Mouse (Mus musculus): Measurements from ENCODE around the gene Lcorl. TPM values are rescaled to one million over a fixed set of nuclear protein-coding genes. Genes with fewer than 3 reads are reported as not detected.

Lcorl gene
- total RNA-seq (2014; fragmentation: Nextera tagmentation) (17.4 and 28.8 TPM in 2 replicates), total RNA-seq (2017) (21.3 and 26.9 TPM in 2 replicates)

- peak; percentile 97 for ATAC-seq (replicated peaks; ENCODE audit: low FRiP score, low TSS enrichment, poor library complexity, severe bottlenecking)
Measured at GRCm38 (mm10) chr5:45857254-45858011, at the start of gene Lcorl. Lcorl (minus strand) TSS chr5:45857615.

- ATAC-seq (replicated peaks; ENCODE audit: low FRiP score, low TSS enrichment, poor library complexity, severe bottlenecking) = no peak
Measured at GRCm38 (mm10) chr5:45904683-45905082, 47.3 kb upstream of the Lcorl start.

GRCm38 (mm10) chr5:45903246-45903645, 45.8 kb upstream of the Lcorl start:
- no peak for ATAC-seq (replicated peaks; ENCODE audit: low FRiP score, low TSS enrichment, poor library complexity, severe bottlenecking)

GRCm38 (mm10) chr5:45895362-45895761, 37.9 kb upstream of the Lcorl start:
- ATAC-seq (replicated peaks; ENCODE audit: low FRiP score, low TSS enrichment, poor library complexity, severe bottlenecking) = no peak

- ATAC-seq (replicated peaks; ENCODE audit: low FRiP score, low TSS enrichment, poor library complexity, severe bottlenecking) = no peak
Measured at GRCm38 (mm10) chr5:45893696-45894095, 36.3 kb upstream of the Lcorl start.

GRCm38 (mm10) chr5:45876328-45876727, 18.9 kb upstream of the Lcorl start:
- no peak for ATAC-seq (replicated peaks; ENCODE audit: low FRiP score, low TSS enrichment, poor library complexity, severe bottlenecking)

- ATAC-seq (replicated peaks; ENCODE audit: low FRiP score, low TSS enrichment, poor library complexity, severe bottlenecking) = no peak
Measured at GRCm38 (mm10) chr5:45875472-45875871, 18.1 kb upstream of the Lcorl start.

GRCm38 (mm10) chr5:45874284-45875030, 17.0 kb upstream of the Lcorl start:
- no peak for ATAC-seq (replicated peaks; ENCODE audit: low FRiP score, low TSS enrichment, poor library complexity, severe bottlenecking)

- ATAC-seq (replicated peaks; ENCODE audit: low FRiP score, low TSS enrichment, poor library complexity, severe bottlenecking) = no peak
Measured at GRCm38 (mm10) chr5:45858368-45858767, 953 bp upstream of the Lcorl start.

- ATAC-seq (replicated peaks; ENCODE audit: low FRiP score, low TSS enrichment, poor library complexity, severe bottlenecking) = no peak
Measured at GRCm38 (mm10) chr5:45856876-45857253, 550 bp downstream of the Lcorl start.

- peak; percentile 24 for ATAC-seq (replicated peaks; ENCODE audit: low FRiP score, low TSS enrichment, poor library complexity, severe bottlenecking)
Measured at GRCm38 (mm10) chr5:45856303-45856821, 1.1 kb downstream of the Lcorl start.

GRCm38 (mm10) chr5:45855526-45856302, 1.7 kb downstream of the Lcorl start:
- ATAC-seq (replicated peaks; ENCODE audit: low FRiP score, low TSS enrichment, poor library complexity, severe bottlenecking) = peak; percentile 15

- ATAC-seq (replicated peaks; ENCODE audit: low FRiP score, low TSS enrichment, poor library complexity, severe bottlenecking) = no peak
Measured at GRCm38 (mm10) chr5:45844723-45845122, 12.7 kb downstream of the Lcorl start.

- no peak for ATAC-seq (replicated peaks; ENCODE audit: low FRiP score, low TSS enrichment, poor library complexity, severe bottlenecking)
Measured at GRCm38 (mm10) chr5:45835131-45835530, 22.3 kb downstream of the Lcorl start.

- no peak for ATAC-seq (replicated peaks; ENCODE audit: low FRiP score, low TSS enrichment, poor library complexity, severe bottlenecking)
Measured at GRCm38 (mm10) chr5:45811527-45811926, 45.9 kb downstream of the Lcorl start.

GRCm38 (mm10) chr5:45791864-45792263, 65.6 kb downstream of the Lcorl start:
- no peak for ATAC-seq (replicated peaks; ENCODE audit: low FRiP score, low TSS enrichment, poor library complexity, severe bottlenecking)

- no peak for ATAC-seq (replicated peaks; ENCODE audit: low FRiP score, low TSS enrichment, poor library complexity, severe bottlenecking)
Measured at GRCm38 (mm10) chr5:45790221-45790620, 67.2 kb downstream of the Lcorl start.

- peak; percentile 57 for ATAC-seq (replicated peaks; ENCODE audit: low FRiP score, low TSS enrichment, poor library complexity, severe bottlenecking)
Measured at GRCm38 (mm10) chr5:45757502-45758121, 99.8 kb downstream of the Lcorl start.

GRCm38 (mm10) chr5:45737911-45738310, 119.5 kb downstream of the Lcorl start:
- no peak for ATAC-seq (replicated peaks; ENCODE audit: low FRiP score, low TSS enrichment, poor library complexity, severe bottlenecking)
